Mouse (Mus musculus): Measurements from ENCODE around the gene Ipo4.

DNA sequence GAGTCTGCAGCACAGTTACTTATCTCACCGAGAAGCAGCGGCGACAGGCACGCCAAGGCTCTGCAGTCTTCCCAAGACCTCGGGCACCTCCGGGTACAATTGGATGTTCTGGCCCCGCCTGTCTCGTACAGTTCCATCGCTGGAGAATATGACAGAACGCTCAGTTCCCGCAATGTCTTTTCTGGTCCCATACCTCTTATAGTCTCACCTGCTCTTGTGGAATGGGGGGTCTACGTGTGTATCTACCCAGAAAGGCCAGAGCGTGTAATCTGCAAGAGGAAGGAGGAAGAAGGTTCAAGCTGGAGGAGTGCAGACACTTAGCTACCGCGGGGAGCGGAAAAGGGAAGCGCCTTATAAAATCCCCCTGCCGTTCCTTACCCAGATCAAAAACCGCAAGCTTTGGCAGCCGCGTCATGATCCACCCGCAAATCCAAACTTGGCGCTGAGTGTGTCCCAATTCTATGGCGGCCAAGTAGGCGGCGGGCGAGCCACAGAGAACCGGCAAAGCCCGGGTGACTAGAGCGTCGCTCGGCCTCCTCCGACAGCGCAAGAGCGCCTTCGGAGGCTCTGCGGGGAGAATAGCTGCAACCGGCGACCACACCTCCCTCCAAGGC, 24.3 kb upstream of the Ipo4 start, which contains the start of gene Mdp1:
- TF ChIP-seq CTCF (conservative IDR thresholded peaks at IDR 0.05; ENCODE audit: low read length) (no peak), NANOG (IDR thresholded peaks at IDR 0.05; ENCODE audit: borderline replicate concordance, low read length) (no peak)

All from E14TG2a.4 (cell line).